Mouse (Mus musculus) C2C12 (cell line): ENCODE data around the gene Aspscr1. TPM values are rescaled to one million over a fixed set of nuclear protein-coding genes. Genes with fewer than 3 reads are reported as not detected.

Experiments used
- H3K27me3 ChIP-seq: one replicate; pipeline ENCODE4 v1.6.1; 2011; ENCODE audit not compliant: control insufficient read depth, insufficient read depth, insufficient read length
- H3K36me3 ChIP-seq: one replicate; pipeline ENCODE4 v1.6.1; 2011; ENCODE audit not compliant: control insufficient read depth, insufficient read depth
- H3K4me3 ChIP-seq: one replicate; pipeline ENCODE4 v1.5.1; 2011; ENCODE audit warnings: mild to moderate bottlenecking, control low read depth; ENCODE audit not compliant: poor library complexity, insufficient read depth, severe bottlenecking
- H3K79me2 ChIP-seq: one replicate; pipeline ENCODE4 v1.6.1; 2011; ENCODE audit not compliant: control insufficient read depth, insufficient read depth
- H3K79me3 ChIP-seq: one replicate; pipeline ENCODE4 v1.6.1; 2011; ENCODE audit warnings: low read depth, control low read depth
- H3ac ChIP-seq: one replicate; pipeline ENCODE3; 2011; ENCODE audit warnings: low read depth; ENCODE audit not compliant: control insufficient read depth, insufficient read length
- CEBPB ChIP-seq: IDR thresholded peaks from one replicate; pipeline ENCODE4 v1.6.1; 2011; ENCODE audit warnings: low read depth, mild to moderate bottlenecking, control low read depth, moderate library complexity
- CTCF ChIP-seq: IDR thresholded peaks from one replicate; pipeline ENCODE4 v1.5.1; 2011; ENCODE audit not compliant: control insufficient read depth, insufficient read depth, insufficient read length
- FOSL1 ChIP-seq: IDR thresholded peaks from one replicate; pipeline ENCODE4 v1.8.0; 2011; ENCODE audit warnings: mild to moderate bottlenecking, low read length; ENCODE audit not compliant: poor library complexity, insufficient read depth, severe bottlenecking
- MAX ChIP-seq: IDR thresholded peaks from one replicate; pipeline ENCODE4 v1.6.1; 2011; ENCODE audit warnings: mild to moderate bottlenecking, control low read depth
- MYOD1 ChIP-seq: IDR thresholded peaks from one replicate; pipeline ENCODE4 v1.6.1; 2011; ENCODE audit warnings: low read depth; ENCODE audit not compliant: control insufficient read depth, insufficient read length
- MYOG ChIP-seq: IDR thresholded peaks from one replicate; pipeline ENCODE4 v1.6.1; 2011; ENCODE audit not compliant: control insufficient read depth, insufficient read length; ENCODE audit errors: extremely low read depth
- USF1 ChIP-seq: IDR thresholded peaks from one replicate; pipeline ENCODE4 v1.6.1; 2011; ENCODE audit warnings: low read depth, mild to moderate bottlenecking, control low read depth, moderate library complexity
- polyA plus RNA-seq: library from polyadenylated mRNA; unstranded; fragments of >200 nt; fragmentation: generic; extraction: Trizol; gene quantifications from one replicate; pipeline ENCODE4 v1.2.1, GENCODE M21; 2012; ENCODE audit warnings: missing spikeins

Aspscr1 gene
- polyA plus RNA-seq, 1 experiment: 66.0 TPM

- no peaks in the 10 kb centered on the region for H3K36me3 ChIP-seq
- H3K79me2 ChIP-seq: no peaks in the 10 kb centered on the region
- H3K4me3 ChIP-seq: no peak overlapping the region
- no peak overlapping the region for H3ac ChIP-seq
- TF ChIP-seq USF1: no peak
- TF ChIP-seq MYOD1: no peak
- TF ChIP-seq MAX: no peak
- TF ChIP-seq FOSL1: no peak
- no peak for TF ChIP-seq CEBPB
- no peak for TF ChIP-seq MYOG
- no peak for TF ChIP-seq CTCF
- no peaks in the 10 kb centered on the region for H3K79me3 ChIP-seq
- H3K27me3 ChIP-seq: no peaks in the 10 kb centered on the region
Measured at GRCm38 (mm10) chr11:120730331-120730870, 57.6 kb downstream of the Aspscr1 start.

GRCm38 (mm10) chr11:120731395-120731794, 58.6 kb downstream of the Aspscr1 start:
- TF ChIP-seq MAX: no peak
- TF ChIP-seq USF1: no peak
- no peak for TF ChIP-seq CEBPB
- no peak for TF ChIP-seq MYOD1
- no peak for TF ChIP-seq MYOG
- TF ChIP-seq CTCF: no peak
- TF ChIP-seq FOSL1: no peak
- Histone ChIP-seq H3ac (no peak overlapping the region), H3K79me3 (no peaks in the 10 kb centered on the region), H3K4me3 (no peak overlapping the region), H3K79me2 (no peaks in the 10 kb centered on the region), H3K27me3 (no peaks in the 10 kb centered on the region), H3K36me3 (no peaks in the 10 kb centered on the region)

GRCm38 (mm10) chr11:120731858-120732680, 59.3 kb downstream of the Aspscr1 start, which contains the start of gene Cbr2:
Gene Cbr2 (minus strand): TSS chr11:120732114.
- Histone ChIP-seq H3K36me3 (no peaks in the 10 kb centered on the region), H3K79me2 (no peaks in the 10 kb centered on the region), H3K4me3 (no peak within 1 kb of the TSS), H3ac (no peak within 1 kb of the TSS), H3K79me3 (no peaks in the 10 kb centered on the region), H3K27me3 (no peaks in the 10 kb centered on the region)
- TF ChIP-seq CTCF: no peak
- TF ChIP-seq FOSL1: no peak
- TF ChIP-seq USF1: no peak
- no peak for TF ChIP-seq MAX
- TF ChIP-seq MYOG: no peak
- TF ChIP-seq CEBPB: no peak
- no peak for TF ChIP-seq MYOD1

DNA sequence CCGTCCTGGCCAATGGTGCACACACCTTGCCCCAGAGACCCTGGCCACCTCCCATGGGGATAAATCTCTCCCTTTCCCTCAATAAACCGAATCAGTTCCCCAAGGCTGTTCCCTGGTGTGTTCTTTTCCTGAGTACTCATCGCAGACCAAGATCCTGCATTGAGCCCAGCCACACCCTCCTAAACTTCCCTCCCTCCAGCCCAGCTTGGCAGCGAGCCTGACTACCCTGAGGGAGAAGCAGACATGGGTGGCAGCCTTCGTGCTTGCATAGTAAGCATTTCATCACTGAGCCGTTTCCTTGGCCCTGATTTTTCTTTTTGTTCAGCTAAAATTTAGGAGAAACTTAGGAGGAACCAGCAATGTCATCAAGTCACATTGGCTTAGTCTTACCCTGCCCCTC, 60.7 kb downstream of the Aspscr1 start:
- H3ac ChIP-seq: no peak overlapping the region
- H3K4me3 ChIP-seq: no peak overlapping the region
- no peaks in the 10 kb centered on the region for H3K27me3 ChIP-seq
- TF ChIP-seq CTCF: no peak
- TF ChIP-seq MYOD1: no peak
- no peak for TF ChIP-seq MYOG
- no peak for TF ChIP-seq FOSL1
- TF ChIP-seq MAX: no peak
- no peak for TF ChIP-seq USF1
- TF ChIP-seq CEBPB: no peak
- no peaks in the 10 kb centered on the region for H3K79me2 ChIP-seq
- H3K79me3 ChIP-seq: no peaks in the 10 kb centered on the region
- no peaks in the 10 kb centered on the region for H3K36me3 ChIP-seq

- TF ChIP-seq CEBPB (no peak), MYOD1 (no peak), MYOG (no peak), MAX (no peak), USF1 (no peak), CTCF (no peak), FOSL1 (no peak)
- H3K4me3 ChIP-seq: no peak overlapping the region
- no peak overlapping the region for H3ac ChIP-seq
- H3K27me3 ChIP-seq: peaks cover 8% of the 10 kb centered on the region
- no peaks in the 10 kb centered on the region for H3K36me3 ChIP-seq
- no peaks in the 10 kb centered on the region for H3K79me3 ChIP-seq
- H3K79me2 ChIP-seq: no peaks in the 10 kb centered on the region
Measured at GRCm38 (mm10) chr11:120736424-120736823, 63.7 kb downstream of the Aspscr1 start.

- Histone ChIP-seq H3K27me3 (peaks cover 24% of the 10 kb centered on the region), H3K4me3 (no peak overlapping the region), H3K79me2 (no peaks in the 10 kb centered on the region), H3K79me3 (no peaks in the 10 kb centered on the region), H3K36me3 (no peaks in the 10 kb centered on the region), H3ac (no peak overlapping the region)
- TF ChIP-seq MYOD1 (no peak), CEBPB (no peak), CTCF (no peak), MYOG (no peak), USF1 (no peak), MAX (no peak), FOSL1 (no peak)
Measured at GRCm38 (mm10) chr11:120740981-120741380, 68.2 kb downstream of the Aspscr1 start.
